Mouse (Mus musculus) stomach, postnatal 0 days (tissue): ENCODE data around the gene Bicc1.

Experiments used
- CTCF ChIP-seq: IDR thresholded peaks from 2 replicates; pipeline ENCODE4 v1.5.1; 2016; ENCODE audit warnings: antibody characterized with exemption, low read depth, mild to moderate bottlenecking, moderate library complexity
- EP300 ChIP-seq: optimal IDR thresholded peaks from 2 replicates; pipeline ENCODE3; 2016; ENCODE audit warnings: antibody characterized with exemption

GRCm38 (mm10) chr10:71197036-71197785 is 37.7 kb upstream of the Bicc1 start:
- TF ChIP-seq CTCF (no peak), EP300 (no peak)
